Comparison of ENCODE assay signal across 11 mouse cellular contexts in the genomic region with DNA sequence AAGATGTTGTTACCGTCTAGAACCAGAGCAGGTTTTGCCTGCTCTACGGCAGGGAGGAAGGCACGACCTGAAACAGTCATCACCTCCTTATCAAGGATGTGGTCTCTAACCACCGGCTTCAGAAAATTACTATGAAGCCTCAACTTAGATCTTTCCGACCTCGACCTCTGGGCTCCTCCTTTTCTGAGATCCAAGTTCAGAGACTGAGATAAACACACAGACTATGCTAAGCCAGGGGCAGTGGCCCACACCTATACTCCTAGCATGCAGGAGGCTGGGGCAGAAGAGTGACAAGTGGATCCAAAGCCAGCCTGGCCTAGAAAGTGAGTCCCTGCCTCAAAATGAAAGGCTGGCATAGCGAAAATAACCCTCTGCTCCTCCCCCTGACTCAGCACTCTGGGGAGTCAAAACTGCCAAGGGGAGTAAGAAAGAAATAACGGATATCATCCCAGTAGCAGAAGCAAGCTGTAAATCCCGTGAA. TPM values are rescaled to one million over a fixed set of nuclear protein-coding genes. Genes with fewer than 3 reads are reported as not detected.
A peak's percentile ranks its signal among the peaks of the same experiment; 100 is the strongest.
DNase-seq lines count a peak whose midpoint lies in the region; ATAC-seq lines count a peak whose summit lies in the region.
"Had no signal": no experiment of that assay in that cellular context is flagged by ENCODE, and none has a peak within 500 bp of the region (broad histone marks: within the 10 kb centered on the region; RNA-seq: fewer than 3 reads in every experiment).

No protein-coding gene starts in this region.

- ATAC-seq in erythroid progenitor cell, adult 5-6 weeks (replicated peaks; ENCODE audit: low FRiP score, poor library complexity, severe bottlenecking): peak; percentile 25; the same call in 1 of the 2 replicates

- peak; percentile 6 to 10 for DNase-seq in spleen, adult 18-20 months
- no peak for DNase-seq in spleen, postnatal 4 days (ENCODE audit: low spot score in 2 of 2)
- peak; percentile 92 for DNase-seq in naive thymus-derived CD4-positive, alpha-beta T cell, adult 2 months (ENCODE audit: low read depth)
- DNase-seq in thymus, postnatal 36 days: peak; percentile 73 to 81
- no peak for DNase-seq in ovary, postnatal 14 days (ENCODE audit: low spot score)
- no peak for DNase-seq in embryo, embryonic 11 days
- no peak for DNase-seq in left cerebral cortex, adult 9 months (ENCODE audit: low spot score in 2 of 2)
- DNase-seq: heart, adult 2 months; kidney, postnatal 10 days had no signal

RNA-seq across cellular contexts. Expression of gene Cnga1, which starts 9.2 kb away (rescaled TPM):
- not detected in 2 replicates for total RNA-seq in erythroid progenitor cell, adult 5-6 weeks (2015; ENCODE audit: low replicate concordance)
- total RNA-seq in erythroid progenitor cell, adult 5-6 weeks (2017; ENCODE audit: low replicate concordance): 0.26 TPM in 1 of 2 replicates, not detected in the other
- total RNA-seq: heart, adult 2 months; liver, adult 2 months had no signal

RNA-seq across cellular contexts. Expression of gene Nipal1, which starts 12.8 kb away (rescaled TPM):
- 1.3 TPM in 1 of 2 replicates, not detected in the other for total RNA-seq in erythroid progenitor cell, adult 5-6 weeks (2015; ENCODE audit: low replicate concordance)
- 0.26 and 1.3 TPM in 2 replicates for total RNA-seq in erythroid progenitor cell, adult 5-6 weeks (2017; ENCODE audit: low replicate concordance)
- total RNA-seq: heart, adult 2 months had no signal

RNA-seq across cellular contexts. Expression of gene Gm5868, which starts 47.5 kb away (rescaled TPM):
- not detected in 2 replicates for total RNA-seq in erythroid progenitor cell, adult 5-6 weeks (2015; ENCODE audit: low replicate concordance)
- total RNA-seq in erythroid progenitor cell, adult 5-6 weeks (2017; ENCODE audit: low replicate concordance): not detected in 2 replicates
- total RNA-seq: heart, adult 2 months; liver, adult 2 months had no signal

RNA-seq across cellular contexts. Expression of gene Zar1, which starts 53.8 kb away (rescaled TPM):
- total RNA-seq in erythroid progenitor cell, adult 5-6 weeks (2015; ENCODE audit: low replicate concordance): not detected in 2 replicates
- not detected in 2 replicates for total RNA-seq in erythroid progenitor cell, adult 5-6 weeks (2017; ENCODE audit: low replicate concordance)
- total RNA-seq: heart, adult 2 months; liver, adult 2 months had no signal

Comparison
In these comparisons a context has a peak if more than half of its experiments do, and no peak if none do; other contexts are left out.
1. DNase-seq: peak in spleen, adult 18-20 months (2 of 2), naive thymus-derived CD4-positive, alpha-beta T cell, adult 2 months (single experiment) and thymus, postnatal 36 days (2 of 2); none in spleen, postnatal 4 days (0 of 2), ovary, postnatal 14 days (single experiment), embryo, embryonic 11 days (single experiment) and left cerebral cortex, adult 9 months (0 of 2).